Mouse (Mus musculus) embryonic fibroblast, embryonic 13.5 days (primary cell): ENCODE measurements around the gene Olfr539.

Source experiments
- CTCF ChIP-seq: IDR thresholded peaks from 2 replicates; pipeline ENCODE4 v1.5.1; 2011; ENCODE audit warnings: mild to moderate bottlenecking, control low read depth, low read length, moderate library complexity, borderline replicate concordance; ENCODE audit not compliant: insufficient read depth
- POLR2A ChIP-seq: IDR thresholded peaks from 2 replicates; pipeline ENCODE4 v1.6.1; 2011; ENCODE audit warnings: low read depth, mild to moderate bottlenecking, control low read depth, low read length, moderate library complexity

GRCm38 (mm10) chr7:140681651-140682050 lies 21.9 kb downstream of the Olfr539 start, which contains the start of gene Olfr45:
- TF ChIP-seq CTCF (no peak), POLR2A (no peak)
